Mouse (Mus musculus) embryonic facial prominence, embryonic 11.5 days (tissue): ENCODE measurements around the gene Nxph3. TPM values are rescaled to one million over a fixed set of nuclear protein-coding genes. Genes with fewer than 3 reads are reported as not detected.

Experiments
- polyA plus RNA-seq: library from polyadenylated mRNA; unstranded; fragments of >200 nt; fragmentation: Nextera tagmentation; extraction: Ambion mirVana; gene quantifications from 2 replicates; pipeline ENCODE4 v1.2.1, GENCODE M21; 2014

Gene Nxph3
- polyA plus RNA-seq, 1 experiment from 2014 or later: 0.98 TPM

Other genes with a start within 250 kb of the Nxph3 start
- gene Kat7, start 204.3 kb downstream of the Nxph3 start, polyA plus RNA-seq: 81.9 and 87.9 TPM in 2 replicates
- gene Fam117a, start 177.6 kb downstream of the Nxph3 start, polyA plus RNA-seq: 14.1 and 15.0 TPM in 2 replicates
- gene Slc35b1, start 129.9 kb downstream of the Nxph3 start, polyA plus RNA-seq: 125 and 134 TPM in 2 replicates
- gene Spop, start 100.5 kb downstream of the Nxph3 start, polyA plus RNA-seq: 95.3 and 100 TPM in 2 replicates
- gene Ngfr, start 73.2 kb upstream of the Nxph3 start, polyA plus RNA-seq: 13.7 and 13.9 TPM in 2 replicates
- 244 and 253 TPM in 2 replicates for gene Phb, start 152.4 kb upstream of the Nxph3 start, polyA plus RNA-seq
- gene Zfp652, start 198.1 kb upstream of the Nxph3 start, polyA plus RNA-seq: 10.6 and 12.8 TPM in 2 replicates
- gene B130006D01Rik, start 209.0 kb upstream of the Nxph3 start, polyA plus RNA-seq: 0.67 and 1.3 TPM in 2 replicates